Mouse (Mus musculus): ENCODE data around the gene Polr3c. TPM values are rescaled to one million over a fixed set of nuclear protein-coding genes. Genes with fewer than 3 reads are reported as not detected.

Gene Polr3c
- polyA plus RNA-seq, 1 experiment from 2014 or later = 38.2 TPM

Other genes starting within 250 kb of the Polr3c start
- 0.55 and 0.57 TPM in 2 replicates for gene Hfe2, start 202.5 kb downstream of the Polr3c start, polyA plus RNA-seq (2015; fragmentation: Nextera tagmentation; extraction: Ambion mirVana)
- 129 and 141 TPM in 2 replicates for gene Txnip, start 169.7 kb downstream of the Polr3c start, polyA plus RNA-seq (2015; fragmentation: Nextera tagmentation; extraction: Ambion mirVana)
- 1.1 and 1.3 TPM in 2 replicates for gene Gm16253, start 150.6 kb downstream of the Polr3c start, polyA plus RNA-seq (2015; fragmentation: Nextera tagmentation; extraction: Ambion mirVana)
- 38.3 and 39.8 TPM in 2 replicates for gene Polr3gl, start 133.4 kb downstream of the Polr3c start, polyA plus RNA-seq (2015; fragmentation: Nextera tagmentation; extraction: Ambion mirVana)
- gene Ankrd34a, start 131.0 kb downstream of the Polr3c start, polyA plus RNA-seq (2015; fragmentation: Nextera tagmentation; extraction: Ambion mirVana) = 1.8 and 2.2 TPM in 2 replicates
- 6.9 and 7.9 TPM in 2 replicates for gene Lix1l, start 126.5 kb downstream of the Polr3c start, polyA plus RNA-seq (2015; fragmentation: Nextera tagmentation; extraction: Ambion mirVana)
- 127 and 128 TPM in 2 replicates for gene Rbm8a, start 97.7 kb downstream of the Polr3c start, polyA plus RNA-seq (2015; fragmentation: Nextera tagmentation; extraction: Ambion mirVana)
- gene Pex11b, start 92.3 kb downstream of the Polr3c start, polyA plus RNA-seq (2015; fragmentation: Nextera tagmentation; extraction: Ambion mirVana) = 56.2 and 58.3 TPM in 2 replicates
- gene Gm42957, start 92.2 kb downstream of the Polr3c start, polyA plus RNA-seq (2015; fragmentation: Nextera tagmentation; extraction: Ambion mirVana) = 0.14 TPM in 1 of 2 replicates, not detected in the other
- gene Itga10, start 82.0 kb downstream of the Polr3c start, polyA plus RNA-seq (2015; fragmentation: Nextera tagmentation; extraction: Ambion mirVana) = 0.99 and 1.00 TPM in 2 replicates
- gene Ankrd35, start 57.5 kb downstream of the Polr3c start, polyA plus RNA-seq (2015; fragmentation: Nextera tagmentation; extraction: Ambion mirVana) = 0.24 and 0.52 TPM in 2 replicates
- gene Pias3, start 31.2 kb downstream of the Polr3c start, polyA plus RNA-seq (2015; fragmentation: Nextera tagmentation; extraction: Ambion mirVana) = 49.0 and 52.1 TPM in 2 replicates
- gene Nudt17, start 19.1 kb downstream of the Polr3c start, polyA plus RNA-seq (2015; fragmentation: Nextera tagmentation; extraction: Ambion mirVana) = 7.7 and 8.5 TPM in 2 replicates
- gene Rnf115, start within 50 bp of the Polr3c start, polyA plus RNA-seq (2015; fragmentation: Nextera tagmentation; extraction: Ambion mirVana) = 50.7 and 52.3 TPM in 2 replicates
- gene Pdzk1, start 101.7 kb upstream of the Polr3c start, polyA plus RNA-seq (2015; fragmentation: Nextera tagmentation; extraction: Ambion mirVana) = 0.14 and 0.42 TPM in 2 replicates
- 0.15 and 1.6 TPM in 2 replicates for gene Cd160, start 101.7 kb upstream of the Polr3c start, polyA plus RNA-seq (2015; fragmentation: Nextera tagmentation; extraction: Ambion mirVana)
- gene Gja5, start 177.1 kb upstream of the Polr3c start, polyA plus RNA-seq (2015; fragmentation: Nextera tagmentation; extraction: Ambion mirVana) = 24.4 and 25.6 TPM in 2 replicates
- gene Gpr89, start 177.7 kb upstream of the Polr3c start, polyA plus RNA-seq (2015; fragmentation: Nextera tagmentation; extraction: Ambion mirVana) = 35.4 and 38.1 TPM in 2 replicates
- gene Gja8, start 198.4 kb upstream of the Polr3c start, polyA plus RNA-seq (2015; fragmentation: Nextera tagmentation; extraction: Ambion mirVana) = 0.04 TPM in 1 of 2 replicates, not detected in the other

Data from lung, embryonic 15.5 days (tissue).